Mouse (Mus musculus) left cerebral cortex, adult 9 months (tissue): ENCODE measurements around the gene G430095P16Rik.

Experiments
- DNase-seq, 2 experiments: peaks; one replicate each; pipeline ENCODE4 v3.0.0; 2022; ENCODE audit warnings: low spot score in 2 of 2

The G430095P16Rik gene

GRCm38 (mm10) chr8:84722530-84722849 lies 317 bp upstream of the G430095P16Rik start:
- no peak for DNase-seq

GRCm38 (mm10) chr8:84723571-84723900 lies 729 bp downstream of the G430095P16Rik start:
- no peak for DNase-seq

GRCm38 (mm10) chr8:84724683-84725082 lies 1.9 kb downstream of the G430095P16Rik start:
- no peak for DNase-seq

- DNase-seq = no peak
These were observed 2.6 kb downstream of the G430095P16Rik start for GRCm38 (mm10) chr8:84725246-84725940.

- DNase-seq = peak in 1 of 2 experiments; percentile 70
These were observed 3.1 kb downstream of the G430095P16Rik start for GRCm38 (mm10) chr8:84725941-84726259.

- DNase-seq = no peak
These were observed 5.7 kb downstream of the G430095P16Rik start for GRCm38 (mm10) chr8:84728474-84728873.

- DNase-seq = no peak
These were observed 7.1 kb downstream of the G430095P16Rik start for GRCm38 (mm10) chr8:84729921-84730362.

- DNase-seq = no peak
These were observed 7.9 kb downstream of the G430095P16Rik start for GRCm38 (mm10) chr8:84730541-84731370.

- DNase-seq = no peak
These were observed 8.8 kb downstream of the G430095P16Rik start for GRCm38 (mm10) chr8:84731371-84732177.

GRCm38 (mm10) chr8:84732545-84732944 lies 9.7 kb downstream of the G430095P16Rik start:
- peak in 1 of 2 experiments; percentile 62 for DNase-seq

- DNase-seq = no peak
These were observed 10.2 kb downstream of the G430095P16Rik start for GRCm38 (mm10) chr8:84732996-84733395.

- DNase-seq = no peak
These were observed 11.2 kb downstream of the G430095P16Rik start for GRCm38 (mm10) chr8:84733959-84734358.

GRCm38 (mm10) chr8:84734680-84735079 lies 11.9 kb downstream of the G430095P16Rik start:
- DNase-seq = no peak

- no peak for DNase-seq
These were observed 12.8 kb downstream of the G430095P16Rik start for GRCm38 (mm10) chr8:84735597-84735996.

GRCm38 (mm10) chr8:84736521-84736920 lies 13.7 kb downstream of the G430095P16Rik start:
- no peak for DNase-seq

GRCm38 (mm10) chr8:84737608-84738007 lies 14.8 kb downstream of the G430095P16Rik start:
- peak in 1 of 2 experiments; percentile 77 for DNase-seq

- DNase-seq = no peak
These were observed 15.5 kb downstream of the G430095P16Rik start for GRCm38 (mm10) chr8:84738266-84738665.

GRCm38 (mm10) chr8:84738715-84739400 lies 16.1 kb downstream of the G430095P16Rik start:
- no peak for DNase-seq

- DNase-seq = no peak
These were observed 16.6 kb downstream of the G430095P16Rik start for GRCm38 (mm10) chr8:84739401-84739742.

GRCm38 (mm10) chr8:84740895-84741843 lies 18.4 kb downstream of the G430095P16Rik start:
- DNase-seq = no peak
